Mouse (Mus musculus): ENCODE data around the gene Lrrc75a.

DNA sequence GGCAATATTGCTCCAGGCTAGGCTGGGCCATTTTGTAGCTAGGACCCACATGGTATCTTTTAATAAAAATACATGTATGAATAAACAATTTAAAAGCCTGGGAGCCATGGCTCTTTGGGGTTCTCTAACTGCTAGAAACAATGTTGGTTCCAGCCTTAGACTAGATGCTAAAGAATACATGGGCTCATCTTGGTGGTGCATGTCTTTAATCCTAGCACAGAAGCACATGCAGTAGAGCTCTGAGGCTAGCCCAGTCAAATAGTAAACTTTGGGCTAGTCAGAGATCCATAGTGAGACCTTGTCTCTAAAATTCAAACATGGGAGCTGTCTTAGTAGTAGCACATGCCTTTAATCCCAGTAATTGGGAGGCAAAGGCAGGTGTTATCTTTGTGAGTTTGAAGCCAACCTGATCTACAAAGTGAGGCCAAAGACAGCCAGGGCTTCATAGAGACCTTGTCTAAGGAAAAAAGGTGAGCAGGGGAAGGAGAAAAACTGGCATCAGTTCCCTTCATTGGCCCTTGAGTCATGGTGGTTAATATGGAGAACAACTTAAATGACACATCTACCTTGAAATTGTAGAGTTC, 93.3 kb downstream of the Lrrc75a start:
- no peak for TF ChIP-seq CTCF (IDR thresholded peaks at IDR 0.05; ENCODE audit: low read depth, low read length)
- no peak for TF ChIP-seq POLR2A (IDR thresholded peaks at IDR 0.05; ENCODE audit: borderline replicate concordance, low read depth, low read length)

Data from bone marrow macrophage, adult 2 months (primary cell).